Mouse (Mus musculus): ENCODE results near the gene Parp8. TPM values are rescaled to one million over a fixed set of nuclear protein-coding genes. Genes with fewer than 3 reads are reported as not detected.

Gene Parp8
- polyA plus RNA-seq, 1 experiment from 2014 or later = 14.5 TPM

DNA sequence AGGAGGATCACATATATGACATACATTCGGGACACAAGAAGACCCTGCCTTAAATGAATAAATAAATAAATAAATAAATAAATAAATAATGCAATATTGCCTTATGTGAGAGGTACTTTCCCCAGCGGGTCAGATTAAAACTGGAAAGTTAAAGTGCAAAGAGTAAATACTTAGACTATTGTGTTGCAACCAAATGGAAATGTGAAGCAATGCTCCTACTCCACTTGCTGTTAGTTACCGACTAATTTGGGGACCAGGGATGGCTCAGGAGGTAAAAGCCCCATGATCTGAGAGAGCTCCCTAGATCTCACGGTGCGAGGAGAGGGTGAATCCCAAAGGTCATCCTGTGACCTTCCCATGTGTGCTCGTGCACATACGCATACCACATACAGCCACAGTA lies 38.7 kb downstream of the Parp8 start:
- Histone ChIP-seq H3K27me3 (ENCODE audit: control insufficient read depth, insufficient read depth, low read length) (no peaks in the 10 kb centered on the region), H3K27ac (ENCODE audit: low read length) (no peak overlapping the region), H3K9ac (ENCODE audit: low read length) (no peak overlapping the region), H3K4me3 (ENCODE audit: low read length) (no peak overlapping the region), H3K4me1 (ENCODE audit: control insufficient read depth, insufficient read depth, low read length) (0 out of 2 replicates have a peak, but pooled peaks cover 4% of the 10 kb centered on the region), H3K4me2 (ENCODE audit: low read depth, low read length) (no peak overlapping the region), H3K36me3 (ENCODE audit: control insufficient read depth, insufficient read depth) (no peaks in the 10 kb centered on the region), H3K9me3 (replicated peaks; ENCODE audit: control insufficient read depth, low read length) (no peaks in the 10 kb centered on the region)
- WGBS = 90% methylated on average over 7 of the region's 7 CpGs
- no peak for ATAC-seq (replicated peaks; ENCODE audit: extremely low read depth, insufficient read depth, low FRiP score)

GRCm38 (mm10) chr13:116974081-116974860 lies 51.1 kb downstream of the Parp8 start:
- Histone ChIP-seq H3K4me2 (ENCODE audit: low read depth, low read length) (no peak overlapping the region), H3K27me3 (ENCODE audit: control insufficient read depth, insufficient read depth, low read length) (no peaks in the 10 kb centered on the region), H3K4me1 (ENCODE audit: control insufficient read depth, insufficient read depth, low read length) (peaks cover 5% of the 10 kb centered on the region), H3K27ac (ENCODE audit: low read length) (no peak overlapping the region), H3K9me3 (replicated peaks; ENCODE audit: control insufficient read depth, low read length) (no peaks in the 10 kb centered on the region), H3K4me3 (ENCODE audit: low read length) (no peak overlapping the region), H3K9ac (ENCODE audit: low read length) (no peak overlapping the region), H3K36me3 (ENCODE audit: control insufficient read depth, insufficient read depth) (no peaks in the 10 kb centered on the region)
- no peak for ATAC-seq (replicated peaks; ENCODE audit: extremely low read depth, insufficient read depth, low FRiP score)
- WGBS = 75% methylated on average over 7 of the region's 7 CpGs

DNA sequence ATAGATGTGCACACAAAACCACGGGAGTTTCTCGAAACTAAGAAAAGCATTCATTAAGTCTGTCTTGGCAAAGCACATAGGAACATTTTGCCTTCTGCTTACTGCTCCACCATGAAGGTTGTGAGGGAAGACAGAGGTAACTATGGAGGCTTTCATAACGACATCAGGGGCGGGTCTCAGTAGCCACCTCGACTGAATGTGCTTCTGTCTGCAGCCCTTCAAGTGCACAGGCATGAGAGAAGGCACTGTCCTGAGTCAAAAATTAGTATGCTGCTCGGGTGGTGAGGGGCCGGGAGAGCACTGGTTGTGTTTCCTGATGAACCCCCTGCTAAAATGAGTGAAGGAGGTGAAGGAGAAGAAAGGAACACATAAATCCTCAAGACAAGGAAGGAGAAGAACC lies 51.8 kb downstream of the Parp8 start:
- H3K4me3 ChIP-seq (ENCODE audit: low read length) = no peak overlapping the region
- WGBS = 69% methylated on average over 7 of the region's 7 CpGs

GRCm38 (mm10) chr13:116972036-116972611 lies 53.2 kb downstream of the Parp8 start:
- H3K9ac ChIP-seq (ENCODE audit: low read length) = no peak overlapping the region
- H3K4me3 ChIP-seq (ENCODE audit: low read length) = no peak overlapping the region
- no peak overlapping the region for H3K4me2 ChIP-seq (ENCODE audit: low read depth, low read length)
- H3K9me3 ChIP-seq (replicated peaks; ENCODE audit: control insufficient read depth, low read length) = no peaks in the 10 kb centered on the region
- H3K27me3 ChIP-seq (ENCODE audit: control insufficient read depth, insufficient read depth, low read length) = no peaks in the 10 kb centered on the region
- no peak overlapping the region for H3K27ac ChIP-seq (ENCODE audit: low read length)
- peaks cover 5% of the 10 kb centered on the region for H3K4me1 ChIP-seq (ENCODE audit: control insufficient read depth, insufficient read depth, low read length)
- no peak for ATAC-seq (replicated peaks; ENCODE audit: extremely low read depth, insufficient read depth, low FRiP score)
- WGBS = 69% methylated on average over 7 of the region's 7 CpGs
- no peaks in the 10 kb centered on the region for H3K36me3 ChIP-seq (ENCODE audit: control insufficient read depth, insufficient read depth)

More for the DNA sequence above, 51.8 kb downstream of the Parp8 start:
- H3K27ac ChIP-seq (ENCODE audit: low read length) = no peak overlapping the region
- no peaks in the 10 kb centered on the region for H3K27me3 ChIP-seq (ENCODE audit: control insufficient read depth, insufficient read depth, low read length)
- no peak overlapping the region for H3K4me2 ChIP-seq (ENCODE audit: low read depth, low read length)
- no peak overlapping the region for H3K9ac ChIP-seq (ENCODE audit: low read length)
- no peaks in the 10 kb centered on the region for H3K9me3 ChIP-seq (replicated peaks; ENCODE audit: control insufficient read depth, low read length)
- no peaks in the 10 kb centered on the region for H3K36me3 ChIP-seq (ENCODE audit: control insufficient read depth, insufficient read depth)
- peaks cover 5% of the 10 kb centered on the region for H3K4me1 ChIP-seq (ENCODE audit: control insufficient read depth, insufficient read depth, low read length)
- ATAC-seq (replicated peaks; ENCODE audit: extremely low read depth, insufficient read depth, low FRiP score) = no peak

DNA sequence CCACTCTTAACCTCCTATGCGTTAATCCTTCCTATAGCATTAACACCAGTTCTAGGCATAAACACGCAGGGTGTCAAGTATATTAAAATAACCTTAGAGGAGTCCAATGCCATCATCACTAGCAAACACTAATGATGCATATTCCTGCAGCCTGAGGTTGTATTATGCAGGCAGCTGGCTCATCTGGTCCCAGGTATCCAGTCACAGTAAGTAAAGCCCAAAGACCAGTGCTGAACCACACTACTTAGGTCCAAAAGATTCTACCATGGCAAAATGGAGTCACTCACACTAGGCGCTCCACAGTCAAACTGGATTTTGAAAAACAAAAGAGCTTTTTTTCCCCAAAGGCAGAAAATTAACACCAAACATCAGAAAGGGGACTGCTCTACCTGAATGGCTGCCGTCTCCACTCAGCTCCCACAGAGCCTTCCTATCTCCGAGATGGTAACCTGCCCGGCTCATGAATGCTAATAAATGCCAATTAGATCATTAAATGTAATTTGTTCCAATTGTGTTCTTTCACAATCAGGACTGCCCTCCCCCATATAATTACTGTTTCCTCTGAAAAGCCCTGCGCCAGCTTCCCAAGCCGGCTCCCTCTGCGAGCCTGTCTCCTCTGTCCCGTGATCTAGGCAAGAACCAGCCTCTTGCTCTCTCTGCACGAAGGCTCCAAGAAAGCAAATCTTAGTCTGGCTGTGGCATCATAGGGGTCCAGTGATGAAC lies 54.5 kb downstream of the Parp8 start:
- Histone ChIP-seq H3K36me3 (ENCODE audit: control insufficient read depth, insufficient read depth) (no peaks in the 10 kb centered on the region), H3K4me1 (ENCODE audit: control insufficient read depth, insufficient read depth, low read length) (peaks cover 5% of the 10 kb centered on the region), H3K9ac (ENCODE audit: low read length) (no peak overlapping the region), H3K27me3 (ENCODE audit: control insufficient read depth, insufficient read depth, low read length) (no peaks in the 10 kb centered on the region), H3K9me3 (replicated peaks; ENCODE audit: control insufficient read depth, low read length) (no peaks in the 10 kb centered on the region), H3K4me2 (ENCODE audit: low read depth, low read length) (no peak overlapping the region), H3K4me3 (ENCODE audit: low read length) (no peak overlapping the region), H3K27ac (ENCODE audit: low read length) (no peak overlapping the region)
- no peak for ATAC-seq (replicated peaks; ENCODE audit: extremely low read depth, insufficient read depth, low FRiP score)
- WGBS = 92% methylated on average over 11 of the region's 11 CpGs

DNA sequence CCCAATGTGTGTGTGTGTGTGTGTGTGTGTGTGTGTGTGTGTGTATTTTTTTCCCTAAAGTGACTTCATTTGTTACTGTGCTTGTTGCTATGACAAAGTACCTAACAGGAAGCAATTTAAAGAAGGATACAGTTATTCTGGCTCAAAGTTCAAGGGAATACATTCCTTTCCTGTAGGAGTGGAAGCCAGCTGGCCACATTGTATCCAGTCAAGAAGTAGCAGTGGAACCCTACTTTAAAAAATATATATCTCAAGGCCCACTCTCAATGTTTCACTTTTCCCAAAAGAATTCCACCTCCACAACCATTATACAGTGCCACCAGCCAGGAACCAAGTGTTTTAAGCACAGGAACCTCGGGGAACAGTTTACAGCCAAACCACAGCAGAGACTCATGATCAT lies 55.7 kb downstream of the Parp8 start:
- H3K9ac ChIP-seq (ENCODE audit: low read length) = no peak overlapping the region
- no peak overlapping the region for H3K4me2 ChIP-seq (ENCODE audit: low read depth, low read length)
- no peaks in the 10 kb centered on the region for H3K36me3 ChIP-seq (ENCODE audit: control insufficient read depth, insufficient read depth)
- no peak for ATAC-seq (replicated peaks; ENCODE audit: extremely low read depth, insufficient read depth, low FRiP score)
- peaks cover 5% of the 10 kb centered on the region for H3K4me1 ChIP-seq (ENCODE audit: control insufficient read depth, insufficient read depth, low read length)
- WGBS = 84% methylated on average over 1 of the region's 1 CpGs
- H3K9me3 ChIP-seq (replicated peaks; ENCODE audit: control insufficient read depth, low read length) = no peaks in the 10 kb centered on the region
- no peaks in the 10 kb centered on the region for H3K27me3 ChIP-seq (ENCODE audit: control insufficient read depth, insufficient read depth, low read length)
- H3K4me3 ChIP-seq (ENCODE audit: low read length) = no peak overlapping the region
- H3K27ac ChIP-seq (ENCODE audit: low read length) = no peak overlapping the region

- Histone ChIP-seq H3K4me3 (ENCODE audit: low read length) (no peak overlapping the region), H3K4me2 (ENCODE audit: low read depth, low read length) (no peak overlapping the region), H3K9me3 (replicated peaks; ENCODE audit: control insufficient read depth, low read length) (no peaks in the 10 kb centered on the region), H3K27ac (ENCODE audit: low read length) (no peak overlapping the region), H3K9ac (ENCODE audit: low read length) (no peak overlapping the region), H3K27me3 (ENCODE audit: control insufficient read depth, insufficient read depth, low read length) (no peaks in the 10 kb centered on the region), H3K4me1 (ENCODE audit: control insufficient read depth, insufficient read depth, low read length) (peaks cover 5% of the 10 kb centered on the region), H3K36me3 (ENCODE audit: control insufficient read depth, insufficient read depth) (no peaks in the 10 kb centered on the region)
- no peak for ATAC-seq (replicated peaks; ENCODE audit: extremely low read depth, insufficient read depth, low FRiP score)
- 94% methylated on average over 4 of the region's 4 CpGs for WGBS
These were observed 56.4 kb downstream of the Parp8 start for GRCm38 (mm10) chr13:116968906-116969305.

DNA sequence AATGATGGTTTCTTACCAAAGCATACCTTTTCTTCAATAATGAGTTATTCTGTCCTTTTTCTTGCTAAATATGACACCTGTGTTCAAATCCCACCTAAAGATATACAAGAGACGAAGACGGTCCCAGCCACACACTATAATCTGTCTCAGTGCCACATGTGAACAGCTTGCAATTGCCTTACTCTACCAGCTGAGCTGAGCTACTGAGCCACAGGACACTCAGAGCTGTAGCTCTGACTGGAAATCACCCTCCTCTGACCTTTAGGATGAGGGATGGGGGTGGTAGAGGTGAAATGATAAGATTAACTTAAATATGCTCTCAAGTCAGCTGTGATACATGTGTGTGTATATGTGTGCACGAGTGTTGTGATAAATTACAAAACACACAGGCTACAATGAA lies 57.9 kb downstream of the Parp8 start:
- H3K4me2 ChIP-seq (ENCODE audit: low read depth, low read length) = no peak overlapping the region
- H3K9me3 ChIP-seq (replicated peaks; ENCODE audit: control insufficient read depth, low read length) = no peaks in the 10 kb centered on the region
- 81% methylated on average over 3 of the region's 3 CpGs for WGBS
- no peak overlapping the region for H3K9ac ChIP-seq (ENCODE audit: low read length)
- no peak overlapping the region for H3K4me3 ChIP-seq (ENCODE audit: low read length)
- H3K27ac ChIP-seq (ENCODE audit: low read length) = no peak overlapping the region
- no peaks in the 10 kb centered on the region for H3K27me3 ChIP-seq (ENCODE audit: control insufficient read depth, insufficient read depth, low read length)
- H3K36me3 ChIP-seq (ENCODE audit: control insufficient read depth, insufficient read depth) = no peaks in the 10 kb centered on the region
- peaks cover 5% of the 10 kb centered on the region for H3K4me1 ChIP-seq (ENCODE audit: control insufficient read depth, insufficient read depth, low read length)
- no peak for ATAC-seq (replicated peaks; ENCODE audit: extremely low read depth, insufficient read depth, low FRiP score)

Measured in heart, embryonic 16.5 days (tissue).